Mouse (Mus musculus) retina, embryonic 14.5 days (tissue): ENCODE results near the gene Gtdc1.

Source experiments
- DNase-seq: peaks from one replicate; pipeline ENCODE4 v3.0.0-alpha.2; 2015; ENCODE audit warnings: low spot score

The Gtdc1 gene

GRCm38 (mm10) chr2:44927482-44927811 is at the start of gene Gtdc1:
Gene Gtdc1 (minus strand): TSS chr2:44927657.
- DNase-seq, result no peak

- no peak for DNase-seq
These were observed 49.6 kb upstream of the Gtdc1 start for GRCm38 (mm10) chr2:44977051-44977450.

- no peak for DNase-seq
These were observed 49.0 kb upstream of the Gtdc1 start for GRCm38 (mm10) chr2:44976484-44976883.

GRCm38 (mm10) chr2:44973828-44974227 is 46.4 kb upstream of the Gtdc1 start:
- DNase-seq, result no peak

DNA sequence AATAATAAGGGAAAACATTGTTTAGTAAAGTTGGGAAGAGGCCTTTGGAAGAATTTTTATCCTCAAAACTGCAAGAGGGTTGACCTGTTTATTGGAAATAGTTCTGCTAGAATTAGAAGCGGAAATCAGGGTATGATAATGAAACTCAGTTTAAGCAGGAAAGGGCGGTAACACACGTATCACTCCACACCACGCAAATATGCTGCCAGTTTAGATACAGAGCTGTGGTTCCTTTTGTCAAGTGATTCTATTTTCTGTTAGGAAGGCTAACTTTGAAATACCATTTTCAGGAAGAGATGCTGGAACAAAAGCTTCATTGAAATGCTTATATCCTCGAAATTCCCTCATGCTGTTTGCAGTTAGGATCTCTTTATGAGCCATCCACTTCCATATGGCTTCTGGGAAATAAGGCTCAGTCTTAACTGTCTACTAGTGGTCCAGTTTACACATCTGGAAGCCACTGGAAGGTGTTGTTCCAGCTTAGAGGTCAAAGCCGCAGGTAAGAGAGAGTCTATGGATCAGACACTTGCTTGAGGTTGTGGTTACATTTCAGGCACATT is 42.7 kb upstream of the Gtdc1 start:
- DNase-seq, result no peak

GRCm38 (mm10) chr2:44969640-44970039 is 42.2 kb upstream of the Gtdc1 start:
- DNase-seq, result no peak

GRCm38 (mm10) chr2:44969226-44969625 is 41.8 kb upstream of the Gtdc1 start:
- DNase-seq, result no peak

- no peak for DNase-seq
These were observed 38.5 kb upstream of the Gtdc1 start for GRCm38 (mm10) chr2:44965834-44966555.

- no peak for DNase-seq
These were observed 35.2 kb upstream of the Gtdc1 start for GRCm38 (mm10) chr2:44962620-44963019.

GRCm38 (mm10) chr2:44961192-44961591 is 33.7 kb upstream of the Gtdc1 start:
- no peak for DNase-seq

DNA sequence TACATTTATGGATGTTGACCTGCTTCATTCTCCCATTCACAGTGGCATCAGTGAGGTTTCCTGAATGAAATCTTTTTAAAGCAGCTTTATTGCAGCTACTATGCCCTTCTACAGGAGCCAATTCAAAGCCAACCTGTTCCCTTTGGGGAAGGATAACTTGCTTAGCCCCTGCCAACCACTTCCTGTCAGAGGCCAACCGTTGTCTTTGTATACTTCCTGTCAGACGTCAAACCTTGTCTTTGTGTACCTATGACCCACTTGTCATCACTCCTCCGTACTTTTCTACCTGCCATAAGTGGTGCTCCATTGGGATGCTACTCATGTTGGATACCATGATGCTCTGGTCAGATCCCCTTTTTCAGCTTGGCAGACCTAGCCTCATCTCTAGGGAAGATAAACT is 33.1 kb upstream of the Gtdc1 start:
- DNase-seq, result no peak

GRCm38 (mm10) chr2:44957329-44957797 is 29.9 kb upstream of the Gtdc1 start:
- DNase-seq, result no peak

GRCm38 (mm10) chr2:44956232-44956631 is 28.8 kb upstream of the Gtdc1 start:
- no peak for DNase-seq

GRCm38 (mm10) chr2:44955506-44955905 is 28.0 kb upstream of the Gtdc1 start:
- no peak for DNase-seq

DNA sequence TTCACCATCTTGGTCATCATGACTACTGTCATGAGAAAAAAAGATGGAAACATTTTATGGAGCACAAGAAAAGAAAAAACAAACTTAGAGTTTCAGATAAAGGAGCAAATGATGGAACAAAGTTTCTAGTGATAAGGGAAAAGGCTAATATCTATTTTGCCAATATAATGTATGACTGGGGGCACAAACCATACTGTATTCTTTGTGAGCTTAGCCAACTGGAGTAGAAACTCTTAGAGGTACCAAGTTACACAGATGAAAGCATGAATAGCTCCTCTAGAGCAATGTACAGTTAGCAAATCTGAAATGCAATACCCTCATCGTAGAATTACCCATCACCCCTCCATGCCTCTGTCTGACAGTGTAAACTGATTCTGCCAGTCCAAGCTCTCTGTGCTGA is 26.7 kb upstream of the Gtdc1 start:
- DNase-seq, result no peak

DNA sequence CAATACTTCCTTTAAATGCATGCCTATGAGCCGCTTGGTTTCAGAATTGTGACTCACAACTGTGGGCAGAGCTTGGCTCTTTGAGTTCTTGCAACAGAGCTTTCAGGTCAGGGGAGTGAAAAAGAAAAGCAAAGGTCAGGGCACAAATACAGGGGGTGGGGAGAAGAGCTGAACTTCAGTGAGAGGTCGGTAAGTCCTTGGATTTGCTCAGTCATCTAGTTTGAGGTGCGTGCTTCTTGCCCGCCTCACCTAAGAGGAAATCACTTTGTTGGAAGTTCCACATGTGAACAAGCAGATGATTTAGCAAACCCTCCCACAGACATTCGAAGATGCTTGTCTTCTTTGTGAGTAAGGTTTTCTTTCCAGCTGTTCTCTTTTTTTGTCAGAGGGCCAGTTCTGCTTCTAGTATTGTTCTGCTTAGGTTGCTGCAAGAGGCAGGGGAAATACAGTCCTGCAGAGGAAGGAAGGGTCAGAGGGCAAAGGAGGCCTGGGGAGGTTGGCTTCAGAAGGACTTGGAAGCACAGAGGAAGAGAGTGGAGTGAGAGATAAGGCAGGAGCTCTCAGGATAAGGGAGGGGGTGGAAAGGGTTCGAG is 25.5 kb upstream of the Gtdc1 start:
- no peak for DNase-seq

DNA sequence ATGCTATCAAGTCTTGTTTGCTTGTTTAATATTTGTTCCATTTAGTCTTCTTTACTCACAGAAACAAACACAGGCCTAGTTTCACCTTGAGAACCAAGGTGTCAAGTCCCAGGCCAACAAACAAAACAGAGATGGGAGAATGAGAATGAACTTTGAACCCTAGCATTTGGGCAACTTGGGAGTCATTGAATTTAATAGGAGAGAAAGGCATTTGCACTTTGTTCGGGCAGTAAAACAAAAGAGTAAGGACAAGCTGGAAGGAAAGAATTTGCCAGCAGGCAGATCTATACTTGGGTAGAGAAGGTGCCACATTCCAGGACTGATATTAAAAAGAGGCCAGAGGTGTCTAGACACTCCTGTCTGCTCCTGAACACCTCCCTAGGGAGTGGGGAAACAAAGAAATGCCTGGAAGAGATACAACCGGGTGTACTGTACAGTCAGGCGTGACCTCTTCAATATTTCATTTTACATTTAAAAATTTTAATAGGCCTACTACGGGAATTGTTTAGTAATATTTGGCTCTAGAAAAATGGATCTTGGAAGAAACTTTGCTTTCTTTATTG is 24.3 kb upstream of the Gtdc1 start:
- no peak for DNase-seq

DNA sequence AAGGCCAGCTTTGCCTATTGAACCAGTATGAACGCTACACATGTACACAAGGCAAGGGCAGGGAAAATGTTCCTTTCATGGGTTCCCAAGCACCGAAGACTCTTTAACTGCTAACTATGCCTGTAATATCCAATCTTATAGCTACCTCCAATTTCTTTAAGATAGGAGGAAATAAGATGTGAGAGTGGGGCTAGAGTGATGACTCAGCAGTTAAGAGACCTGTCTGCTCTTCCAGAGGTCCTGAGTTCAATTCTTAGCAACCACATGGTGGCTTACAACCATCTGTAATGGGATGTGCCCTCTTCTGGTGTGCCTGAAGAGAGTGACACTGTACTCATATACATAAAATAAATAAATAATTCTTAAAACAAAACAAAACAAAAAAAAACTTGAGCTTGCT is 17.2 kb upstream of the Gtdc1 start:
- no peak for DNase-seq

- DNase-seq, result no peak
These were observed 3.5 kb upstream of the Gtdc1 start for GRCm38 (mm10) chr2:44930951-44931350.

DNA sequence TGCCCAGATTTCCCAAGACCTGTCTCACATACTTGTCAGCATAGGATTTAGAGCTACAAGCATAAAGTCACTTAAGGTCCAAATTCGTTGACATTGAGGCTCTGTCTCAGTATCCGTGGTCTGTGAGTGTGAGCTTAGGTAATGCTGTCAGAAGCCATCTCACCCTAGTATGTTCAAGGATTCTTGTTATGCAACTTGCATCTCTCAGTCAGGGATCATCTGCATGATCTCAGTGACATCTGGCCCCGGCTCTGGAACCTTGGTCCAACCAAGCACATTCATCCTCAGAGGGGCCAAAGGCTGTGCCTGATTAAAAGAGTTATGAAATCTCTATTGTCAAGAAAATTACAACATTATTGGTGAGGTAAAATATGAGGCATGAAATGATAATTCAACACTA is 1.2 kb upstream of the Gtdc1 start:
- no peak for DNase-seq

GRCm38 (mm10) chr2:44926683-44927481 is 575 bp downstream of the Gtdc1 start:
- peak; percentile 92 for DNase-seq

- no peak for DNase-seq
These were observed 1.2 kb downstream of the Gtdc1 start for GRCm38 (mm10) chr2:44926167-44926682.
